ENCODE assay signal across 9 mouse cellular contexts in the genomic region with DNA sequence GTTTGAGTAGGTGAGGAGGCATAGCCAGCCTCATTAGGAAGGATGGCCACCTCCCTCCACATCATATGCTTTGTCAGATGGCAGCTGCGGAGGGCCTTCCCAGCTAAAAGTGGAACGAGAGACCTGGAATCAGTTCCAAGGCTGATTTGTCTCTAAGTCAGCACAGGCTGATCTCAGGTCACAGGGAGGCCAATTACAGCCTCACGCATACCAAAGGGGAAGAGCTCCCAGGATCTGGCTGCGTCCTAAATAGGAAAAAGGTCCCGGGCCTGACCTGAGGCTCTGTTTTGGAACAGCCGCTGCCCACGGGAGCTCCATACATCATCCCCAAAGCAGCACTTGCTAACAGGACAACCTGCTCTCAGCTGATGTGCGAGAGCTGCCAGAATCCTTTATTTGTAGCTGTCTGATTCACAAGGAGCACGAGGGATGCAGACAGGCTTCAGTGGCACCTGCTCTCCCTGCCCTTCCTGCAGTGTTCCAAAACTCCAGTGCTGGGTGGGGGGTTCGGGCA.
DNase-seq lines count a peak whose midpoint lies in the region; ATAC-seq and TF ChIP-seq lines count a peak whose summit lies in the region.
"Had no signal": no experiment of that assay in that cellular context is flagged by ENCODE, and none has a peak within 500 bp of the region (broad histone marks: within the 10 kb centered on the region; RNA-seq: fewer than 3 reads in every experiment).

No protein-coding gene starts in this region.

- peaks cover 10% of the 10 kb centered on the region for H3K4me1 ChIP-seq in hindbrain, embryonic 12.5 days
- H3K4me1 ChIP-seq in hindbrain, embryonic 10.5 days (replicated peaks), result peaks cover 13% of the 10 kb centered on the region
- H3K4me1 ChIP-seq in heart, embryonic 11.5 days (ENCODE audit: control insufficient read depth, insufficient read depth, low read length), result peaks cover 29% of the 10 kb centered on the region
- H3K4me1 ChIP-seq in neural tube, embryonic 11.5 days (ENCODE audit: control insufficient read depth, insufficient read depth, low read length), result peaks cover 9% of the 10 kb centered on the region
- H3K4me1 ChIP-seq in thymus, adult 2 months (replicated peaks; ENCODE audit: control insufficient read depth, insufficient read depth, low read length), result no peaks in the 10 kb centered on the region

- TF ChIP-seq CTCF in thymus, adult 2 months (IDR thresholded peaks at IDR 0.05; ENCODE audit: borderline replicate concordance, control insufficient read depth, extremely low read depth, insufficient read depth, low read length, poor library complexity), result no peak

- DNase-seq in hindbrain, embryonic 10.5 days (ENCODE audit: low spot score), result no peak
- DNase-seq in testis, postnatal 14 days (ENCODE audit: low spot score), result peak; percentile 61
- DNase-seq in testis, postnatal 10 days (ENCODE audit: low spot score), result no peak
- DNase-seq in neural tube, embryonic 11.5 days (ENCODE audit: low spot score), result peak; percentile 43
- no peak for DNase-seq in thymus, adult 18-20 months
- no peak for DNase-seq in thymus, adult 2 months

- H3K36me3 ChIP-seq in hindbrain, embryonic 12.5 days, result peaks cover 8% of the 10 kb centered on the region
- H3K36me3 ChIP-seq in hindbrain, embryonic 10.5 days, result peaks cover 10% of the 10 kb centered on the region; the same call in 1 of the 2 replicates
- peaks cover 2% of the 10 kb centered on the region; the same call in 1 of the 2 replicates for H3K36me3 ChIP-seq in heart, embryonic 11.5 days (ENCODE audit: control insufficient read depth, insufficient read depth, low read length)
- no peaks in the 10 kb centered on the region for H3K36me3 ChIP-seq in neural tube, embryonic 11.5 days (ENCODE audit: control insufficient read depth, insufficient read depth, low read length)
- H3K36me3 ChIP-seq in thymus, adult 2 months (ENCODE audit: control insufficient read depth, insufficient read depth, low read length), result no peaks in the 10 kb centered on the region

- H3K27ac ChIP-seq in hindbrain, embryonic 12.5 days, result 0 out of 2 replicates have a peak overlapping the region, but pooled peaks have one; percentile 18
- H3K27ac ChIP-seq in hindbrain, embryonic 10.5 days, result no peak overlapping the region
- H3K27ac ChIP-seq in heart, embryonic 11.5 days (ENCODE audit: low read depth, low read length), result peak overlapping the region; percentile 73
- 0 out of 2 replicates have a peak overlapping the region, but pooled peaks have one; percentile 10 for H3K27ac ChIP-seq in neural tube, embryonic 11.5 days (ENCODE audit: low read depth, low read length)
- no peak overlapping the region for H3K27ac ChIP-seq in thymus, adult 2 months (ENCODE audit: control insufficient read depth, insufficient read depth, low read length)

- no peaks in the 10 kb centered on the region for H3K27me3 ChIP-seq in hindbrain, embryonic 12.5 days
- no peaks in the 10 kb centered on the region for H3K27me3 ChIP-seq in hindbrain, embryonic 10.5 days (ENCODE audit: insufficient read depth, poor library complexity, severe bottlenecking)
- no peaks in the 10 kb centered on the region for H3K27me3 ChIP-seq in heart, embryonic 11.5 days (ENCODE audit: control insufficient read depth, insufficient read depth, low read length)
- H3K27me3 ChIP-seq in neural tube, embryonic 11.5 days (ENCODE audit: control insufficient read depth, insufficient read depth, low read length), result no peaks in the 10 kb centered on the region
- no peaks in the 10 kb centered on the region for H3K27me3 ChIP-seq in thymus, adult 2 months (ENCODE audit: control insufficient read depth, insufficient read depth, low read length)
- H3K27me3 ChIP-seq: Patski had no signal

- H3K9ac ChIP-seq in hindbrain, embryonic 12.5 days, result no peak overlapping the region
- H3K9ac ChIP-seq in heart, embryonic 11.5 days (ENCODE audit: low read depth, low read length), result no peak overlapping the region
- no peak overlapping the region for H3K9ac ChIP-seq in neural tube, embryonic 11.5 days (ENCODE audit: low read length)

- WGBS in hindbrain, embryonic 12.5 days, result 35% methylated on average over 10 of the region's 10 CpGs
- 44% methylated on average over 10 of the region's 10 CpGs for WGBS in hindbrain, embryonic 10.5 days
- WGBS in heart, embryonic 11.5 days (ENCODE audit: insufficient replicate concordance), result 22% methylated on average over 10 of the region's 10 CpGs
- WGBS in neural tube, embryonic 11.5 days, result 19% methylated on average over 10 of the region's 10 CpGs
- WGBS in thymus, adult 2 months, result 94% methylated on average over 10 of the region's 10 CpGs

- H3K4me3 ChIP-seq in hindbrain, embryonic 12.5 days, result no peak overlapping the region
- no peak overlapping the region for H3K4me3 ChIP-seq in hindbrain, embryonic 10.5 days
- H3K4me3 ChIP-seq in heart, embryonic 11.5 days (ENCODE audit: low read depth, low read length), result no peak overlapping the region
- H3K4me3 ChIP-seq in neural tube, embryonic 11.5 days (ENCODE audit: low read depth, low read length), result no peak overlapping the region
- no peak overlapping the region for H3K4me3 ChIP-seq in thymus, adult 2 months (ENCODE audit: control insufficient read depth, insufficient read depth, low read length)

- H3K9me3 ChIP-seq in hindbrain, embryonic 12.5 days (replicated peaks), result no peaks in the 10 kb centered on the region
- H3K9me3 ChIP-seq in hindbrain, embryonic 10.5 days, result no peaks in the 10 kb centered on the region
- H3K9me3 ChIP-seq in heart, embryonic 11.5 days (replicated peaks; ENCODE audit: control insufficient read depth, low read length), result no peaks in the 10 kb centered on the region
- no peaks in the 10 kb centered on the region for H3K9me3 ChIP-seq in neural tube, embryonic 11.5 days (ENCODE audit: control insufficient read depth, low read length)

- TF ChIP-seq POLR2A in thymus, adult 2 months (IDR thresholded peaks at IDR 0.05; ENCODE audit: control insufficient read depth, extremely low read depth, insufficient read depth, low read length, poor library complexity), result no peak

- no peak for ATAC-seq in hindbrain, embryonic 12.5 days (ENCODE audit: low FRiP score)
- ATAC-seq in heart, embryonic 11.5 days (replicated peaks; ENCODE audit: insufficient number of reproducible peaks, low FRiP score, low TSS enrichment), result no peak
- ATAC-seq in neural tube, embryonic 11.5 days (ENCODE audit: insufficient read depth, low FRiP score, low TSS enrichment), result no peak
- ATAC-seq: Patski had no signal

- H3K4me2 ChIP-seq in hindbrain, embryonic 12.5 days (replicated peaks), result no peak overlapping the region
- H3K4me2 ChIP-seq in heart, embryonic 11.5 days, result 0 out of 2 replicates have a peak overlapping the region, but pooled peaks have one; percentile 18
- no peak overlapping the region for H3K4me2 ChIP-seq in neural tube, embryonic 11.5 days (ENCODE audit: low read depth)

Comparison
In these comparisons a context has a peak if more than half of its experiments do, and no peak if none do; other contexts are left out.
1. H3K27ac ChIP-seq: peak in hindbrain, embryonic 12.5 days (single experiment), heart, embryonic 11.5 days (single experiment) and neural tube, embryonic 11.5 days (single experiment); none in hindbrain, embryonic 10.5 days (single experiment) and thymus, adult 2 months (single experiment).
2. DNase-seq: peak in testis, postnatal 14 days (single experiment) and neural tube, embryonic 11.5 days (single experiment); none in hindbrain, embryonic 10.5 days (single experiment), testis, postnatal 10 days (single experiment), thymus, adult 18-20 months (0 of 2) and thymus, adult 2 months (single experiment).